Mouse (Mus musculus): ENCODE data around the gene Ccdc62.

The Ccdc62 gene

DNA sequence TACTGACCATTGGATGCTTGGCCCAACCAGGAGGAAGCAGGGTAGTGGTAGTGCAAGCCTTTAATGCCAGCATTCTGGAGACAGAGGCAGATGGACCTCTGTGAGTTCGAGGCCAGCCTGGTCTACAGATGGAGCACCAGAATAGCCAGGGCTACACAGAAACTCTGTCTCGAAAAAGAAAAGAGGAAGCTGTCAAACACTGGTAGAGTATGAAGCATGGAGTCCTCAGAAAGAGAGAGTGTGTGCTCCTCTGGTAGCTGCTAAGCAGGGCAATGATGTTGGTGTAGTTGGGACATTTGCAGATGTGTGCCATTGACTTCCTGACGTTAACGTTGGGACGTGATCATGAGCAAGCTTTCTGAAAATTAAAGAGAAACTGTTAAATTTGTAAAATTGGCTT is 8.0 kb downstream of the Ccdc62 start:
- DNase-seq: no peak

DNA sequence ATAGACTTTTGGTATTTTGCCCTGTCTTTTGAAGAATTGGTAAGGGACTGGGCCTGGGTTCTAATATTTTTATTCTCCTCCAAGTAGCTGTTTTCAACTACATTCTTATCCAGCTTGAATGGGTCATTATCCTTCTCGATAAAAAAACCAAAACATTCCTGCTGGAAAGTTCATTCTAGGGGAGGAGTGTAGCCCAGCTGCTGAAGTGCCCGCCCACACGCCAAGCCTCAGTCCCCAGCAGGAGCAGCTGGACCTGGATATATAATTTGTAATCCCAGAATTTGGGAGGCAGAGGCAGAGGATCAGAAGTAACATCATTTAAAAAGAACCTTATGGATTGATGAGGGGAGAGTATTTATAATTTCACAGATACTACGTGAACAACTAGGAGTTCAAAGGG is 16.1 kb downstream of the Ccdc62 start:
- DNase-seq: no peak

DNA sequence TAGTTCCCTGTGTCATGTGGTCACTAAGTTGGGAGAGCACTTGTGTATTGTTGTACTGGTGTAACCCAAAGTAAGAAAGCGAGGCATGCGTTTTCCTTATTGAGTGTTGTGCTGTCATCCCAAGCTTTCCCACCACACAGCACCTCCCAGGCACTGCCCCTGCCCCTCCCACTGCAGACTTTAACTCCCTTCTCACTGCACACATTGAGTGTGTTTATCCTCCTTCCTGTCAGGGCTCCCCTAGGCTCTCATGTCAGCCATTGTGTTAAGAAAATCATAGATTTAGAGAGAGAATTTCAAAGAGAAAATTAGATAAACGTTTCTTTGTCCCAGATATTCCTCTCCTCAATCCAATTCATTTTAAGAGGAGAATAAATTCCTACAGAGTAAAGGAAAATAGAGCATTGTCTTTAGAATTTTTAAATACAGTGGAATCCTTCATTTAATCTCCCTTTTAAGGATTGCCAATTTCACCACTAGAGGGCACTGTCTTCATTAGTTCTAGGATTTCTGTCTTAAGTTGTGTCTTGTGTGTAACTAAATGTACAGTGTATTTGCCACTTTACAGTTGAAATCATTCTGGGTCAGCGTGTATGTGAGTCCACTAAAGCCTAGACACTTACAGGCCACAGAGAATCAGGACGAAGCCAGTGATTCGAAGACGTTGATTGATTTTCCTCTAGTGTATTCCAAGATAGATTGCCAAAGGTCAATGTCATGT is 16.7 kb downstream of the Ccdc62 start:
- no peak for DNase-seq

DNA sequence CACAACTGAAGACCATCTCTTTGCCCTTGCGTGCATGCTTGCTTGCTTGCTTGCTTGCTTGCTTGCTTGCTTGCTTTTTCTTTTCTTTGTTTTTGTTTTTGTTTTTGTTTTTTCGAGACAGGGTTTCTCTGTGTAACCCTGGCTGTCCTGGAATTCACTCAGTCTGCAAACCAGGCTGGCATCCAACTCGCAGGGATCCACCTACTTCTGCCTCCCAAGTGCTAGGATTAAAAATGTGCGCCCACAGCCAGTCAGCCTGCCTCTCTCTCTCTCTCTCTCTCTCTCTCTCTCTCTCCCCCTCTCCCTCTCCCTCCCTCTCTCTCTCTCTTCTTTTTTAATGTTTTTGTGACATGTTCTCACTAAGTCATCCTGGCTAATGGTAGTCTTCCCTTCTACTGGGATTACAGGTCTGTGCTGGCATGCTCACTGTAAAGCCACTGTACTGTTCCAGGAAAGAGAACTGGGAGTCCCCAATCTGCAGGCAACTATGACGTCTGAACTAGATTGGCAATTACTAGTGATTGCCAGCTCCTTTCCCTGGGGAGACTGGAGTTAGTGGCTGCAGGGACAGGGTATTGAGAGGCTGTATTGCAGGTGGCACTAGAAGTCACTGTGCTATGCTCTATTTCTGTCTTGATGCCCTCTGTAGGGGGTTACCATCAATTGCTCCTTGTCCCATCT is 22.0 kb downstream of the Ccdc62 start:
- DNase-seq: no peak

DNA sequence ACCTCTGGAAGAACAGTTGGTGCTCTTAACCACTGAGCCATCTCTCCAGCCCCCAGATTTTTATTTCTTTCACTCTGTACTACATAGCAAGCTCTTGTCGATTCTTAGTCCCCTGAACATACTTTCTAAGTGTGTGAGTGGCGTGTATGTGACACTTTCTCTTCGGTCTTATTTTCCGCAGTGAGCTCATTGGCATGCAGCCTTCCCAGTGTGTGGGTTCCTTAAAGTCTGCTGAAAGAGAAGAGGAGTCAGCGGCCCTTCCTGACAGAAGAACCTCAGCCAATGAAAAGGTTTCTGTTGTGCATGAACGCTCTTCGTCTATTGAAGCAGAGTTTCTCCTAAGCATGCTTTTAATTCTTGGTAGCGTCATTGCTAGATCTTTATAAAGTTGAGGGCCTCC is 26.7 kb downstream of the Ccdc62 start:
- DNase-seq: no peak

DNA sequence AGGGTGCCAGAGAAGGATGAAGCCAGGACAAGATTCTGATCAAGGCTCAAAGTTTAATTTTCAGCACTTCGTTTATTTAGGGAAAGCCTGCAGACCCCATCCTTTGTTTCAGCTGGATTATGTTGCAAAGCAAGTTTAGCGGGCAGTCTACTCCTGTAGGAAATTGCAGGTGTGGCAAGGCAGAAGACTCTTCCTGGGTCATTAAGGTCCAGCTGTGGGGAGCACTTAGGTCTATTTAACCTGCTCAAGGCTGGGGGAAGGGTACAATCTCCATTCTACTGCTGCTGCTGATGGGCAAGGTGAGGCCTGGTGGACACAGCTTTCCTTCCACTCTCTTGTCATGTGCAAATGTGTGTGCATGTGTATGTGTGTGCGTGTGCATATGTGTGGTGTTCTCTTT is 28.5 kb downstream of the Ccdc62 start:
- no peak for DNase-seq

DNA sequence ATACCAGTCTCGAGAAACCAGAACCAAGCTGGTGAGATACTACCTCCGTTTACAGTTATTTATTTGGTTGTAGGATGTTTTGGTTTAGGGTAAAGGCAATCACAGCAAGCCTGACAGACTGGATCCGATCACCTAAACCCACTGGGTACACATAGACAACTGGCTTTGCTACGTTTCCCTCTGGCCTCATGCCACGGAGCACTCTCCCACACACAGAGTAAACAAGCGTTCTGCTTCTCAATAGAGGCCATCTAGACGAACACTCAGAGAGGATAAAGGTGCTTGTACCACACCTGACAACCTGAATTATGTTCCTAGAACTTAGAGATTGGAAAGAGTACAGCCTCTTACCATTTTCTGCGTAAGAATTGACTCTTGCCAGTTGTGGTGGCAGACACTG is 29.6 kb downstream of the Ccdc62 start:
- no peak for DNase-seq

DNA sequence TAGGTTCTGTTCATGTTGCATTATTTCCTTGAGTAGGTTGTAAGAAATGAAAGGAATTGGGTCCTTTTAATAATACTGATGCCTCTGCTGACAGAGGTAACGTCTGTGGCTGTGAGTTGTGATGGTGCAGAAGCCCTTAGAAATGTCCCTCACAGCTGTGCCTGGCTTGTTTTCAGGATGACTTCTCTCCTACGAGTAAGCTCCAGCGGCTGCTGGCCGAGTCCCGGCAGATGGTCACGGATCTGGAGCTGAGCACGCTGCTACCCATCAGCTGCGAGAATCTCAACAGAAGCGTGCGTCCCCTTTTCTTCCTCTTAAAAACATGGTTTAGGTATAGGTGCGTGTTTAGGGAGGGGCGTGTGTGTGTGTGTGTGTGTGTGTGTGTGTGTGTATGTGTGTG is 30.6 kb downstream of the Ccdc62 start:
- DNase-seq: no peak

DNA sequence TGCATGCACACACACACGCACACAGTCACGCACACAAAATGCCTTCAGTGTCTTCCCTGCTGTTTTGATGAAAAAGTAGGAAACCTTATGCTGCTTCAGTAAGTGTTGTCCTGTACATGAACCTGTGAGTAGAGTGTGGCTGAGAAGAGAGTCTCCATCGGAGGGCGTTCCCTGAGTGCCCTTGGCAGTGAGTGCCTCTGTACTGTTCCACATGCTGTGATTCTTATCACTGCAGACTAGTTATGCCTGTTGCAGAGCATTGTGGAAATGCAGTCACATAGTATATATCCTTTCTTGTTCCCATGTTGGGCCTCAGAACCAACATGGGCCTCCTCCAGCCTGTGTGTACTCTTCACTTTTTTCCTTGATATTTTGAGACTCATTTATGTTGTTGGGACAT is 33.7 kb downstream of the Ccdc62 start:
- DNase-seq: no peak

DNA sequence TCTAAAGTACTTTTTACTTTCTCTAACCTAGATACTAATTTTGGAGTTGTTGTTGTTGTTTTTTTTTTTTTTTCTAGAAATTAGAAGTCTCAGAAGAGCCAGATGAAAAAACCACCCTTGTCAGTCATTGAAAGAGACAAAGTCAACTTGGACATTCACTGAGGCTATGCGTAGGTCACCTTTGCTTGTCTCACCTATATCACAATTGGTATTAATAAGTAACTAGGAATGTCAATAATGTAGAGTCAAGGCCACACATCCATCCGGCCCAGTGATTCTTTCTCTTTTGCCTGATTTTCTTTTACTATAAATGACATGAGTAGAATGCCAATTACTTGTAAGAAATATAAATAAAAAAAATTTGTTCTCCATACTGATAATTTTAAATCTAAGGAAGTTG is 36.3 kb downstream of the Ccdc62 start:
- no peak for DNase-seq

DNA sequence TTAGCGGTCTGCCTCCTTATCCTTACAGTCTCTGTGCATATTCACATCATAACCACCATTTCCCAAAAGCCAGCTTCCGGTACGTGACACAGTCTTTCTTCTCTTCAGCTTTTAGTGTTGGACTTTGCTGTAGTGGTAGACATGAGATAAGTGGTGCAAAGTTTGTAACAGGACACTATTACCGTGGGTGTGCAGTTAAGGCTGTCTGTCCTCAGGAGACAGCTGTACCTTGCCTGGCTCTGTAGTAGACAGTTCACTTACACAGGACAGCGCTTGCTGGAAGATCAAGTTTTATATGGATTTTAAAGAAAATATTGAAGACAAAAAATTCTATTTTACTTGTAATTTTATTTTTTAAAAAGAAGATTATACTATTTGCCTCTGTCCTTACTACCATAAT is 38.0 kb downstream of the Ccdc62 start:
- no peak for DNase-seq

DNA sequence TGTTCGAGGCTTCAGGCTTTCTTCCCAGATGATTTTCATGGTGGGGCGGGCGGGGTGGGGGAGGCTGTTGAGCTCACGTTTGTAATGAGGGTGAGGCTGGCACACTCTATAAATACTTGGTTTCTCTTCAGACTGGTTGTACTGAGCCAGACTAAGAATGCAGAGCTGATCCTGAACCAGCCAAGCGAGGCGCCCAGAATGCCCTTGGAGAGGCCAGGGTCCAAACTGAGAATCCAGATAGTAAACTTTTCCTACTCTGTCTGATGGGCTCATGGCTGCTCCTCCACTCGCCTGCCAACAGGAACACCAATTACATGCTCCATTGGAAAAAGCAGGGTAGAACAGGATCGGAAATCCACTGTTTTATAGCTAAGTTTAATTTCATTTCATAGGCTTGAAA is 38.7 kb downstream of the Ccdc62 start:
- DNase-seq: no peak

DNA sequence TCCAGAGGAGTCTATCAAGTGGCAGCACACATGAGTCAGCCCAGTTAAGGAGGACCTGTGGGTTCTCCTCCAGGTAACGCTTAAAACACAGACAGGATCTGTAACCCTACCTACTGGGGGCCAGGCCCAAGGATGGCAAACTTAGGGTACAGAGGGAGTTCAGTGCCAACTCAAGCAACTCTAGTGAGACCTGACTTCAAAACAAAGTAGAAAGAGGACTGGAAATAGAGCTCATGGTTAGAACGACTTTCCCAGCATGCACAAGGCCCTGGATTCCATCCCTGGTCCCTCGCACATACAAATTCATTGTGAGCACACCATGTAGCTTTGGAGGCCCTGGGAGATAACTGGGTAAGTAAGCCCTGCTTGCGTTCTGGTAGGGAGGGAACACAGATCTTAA is 40.1 kb downstream of the Ccdc62 start:
- DNase-seq: no peak

DNA sequence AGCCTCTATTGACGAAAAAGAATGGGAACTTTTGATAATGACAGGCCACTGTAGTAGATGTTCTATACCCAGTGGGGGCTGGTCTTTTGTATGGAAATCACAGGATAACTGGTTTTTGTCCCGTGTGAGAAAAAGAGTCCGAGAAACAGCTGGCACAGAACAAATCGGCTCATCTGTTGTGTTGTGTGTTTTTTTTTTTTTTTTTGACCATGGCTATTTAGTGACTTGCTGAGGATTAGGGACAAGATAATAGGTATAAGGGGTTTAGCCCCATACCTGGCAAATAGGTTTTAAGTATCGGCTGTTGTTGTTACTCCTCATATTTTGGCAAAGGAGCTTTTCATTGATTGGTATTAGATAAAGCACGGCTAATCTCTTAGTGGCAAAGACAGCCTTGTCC is 42.0 kb downstream of the Ccdc62 start:
- DNase-seq: no peak

DNA sequence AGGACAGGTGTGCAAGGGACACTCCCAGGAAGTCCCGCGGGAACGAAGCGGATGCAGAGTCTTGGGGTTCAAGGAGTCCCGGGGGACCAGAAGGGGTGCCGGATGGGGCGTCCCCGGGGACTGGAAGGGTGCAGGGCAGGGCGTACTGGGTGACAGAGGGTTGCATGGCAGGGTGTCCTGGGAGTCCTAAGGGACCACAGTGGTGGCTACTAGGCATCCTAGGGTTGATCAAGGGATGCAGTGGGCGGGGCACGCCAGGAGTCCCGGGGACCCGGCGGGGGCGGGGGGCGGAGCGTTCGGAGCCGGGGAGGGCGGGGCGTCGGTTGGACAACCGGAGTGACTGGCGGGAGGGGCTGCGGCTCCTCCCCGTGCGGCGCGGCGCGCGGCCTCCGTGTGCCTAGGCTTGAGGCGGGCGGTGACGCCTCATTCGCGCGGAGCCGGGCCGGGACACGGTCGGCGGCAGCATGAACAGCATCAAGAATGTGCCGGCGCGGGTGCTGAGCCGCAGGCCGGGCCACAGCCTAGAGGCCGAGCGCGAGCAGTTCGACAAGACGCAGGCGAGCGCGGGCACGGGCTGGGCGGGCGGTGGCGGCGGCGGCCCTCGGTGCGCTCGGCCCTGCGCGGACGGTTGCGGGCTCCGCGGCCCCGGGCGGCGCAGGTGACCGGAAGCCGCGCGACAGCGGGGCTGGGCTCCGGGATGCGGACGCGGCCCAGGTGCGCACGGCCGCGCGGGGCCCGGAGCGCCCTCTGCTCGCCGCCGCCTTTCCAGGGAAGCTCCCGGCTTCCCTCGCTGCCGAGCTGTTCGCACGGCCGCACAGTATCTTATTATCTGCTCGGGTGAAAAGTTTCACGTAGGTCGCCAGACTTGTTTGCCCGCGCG is 43.1 kb downstream of the Ccdc62 start, which contains the start of gene Hip1r:
TSS of gene Hip1r (plus strand) at position 330 of the 880 bp plus-strand sequence.
- peak; percentile 77 to 80 for DNase-seq

DNA sequence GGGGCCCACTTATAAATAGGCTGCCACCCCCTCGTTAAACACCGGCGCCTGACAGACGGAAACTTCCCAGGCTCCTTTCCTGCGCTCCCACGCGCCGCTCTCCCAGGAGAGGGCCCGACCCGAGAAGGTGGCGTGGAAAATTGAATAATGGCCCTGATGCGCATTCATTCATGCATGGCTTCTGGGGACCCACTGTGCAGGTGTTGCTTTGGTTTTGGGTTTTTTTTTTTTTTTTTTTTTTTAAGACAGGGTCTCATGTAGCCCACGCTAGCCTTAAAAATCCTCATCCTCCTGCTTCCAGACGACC is 43.7 kb downstream of the Ccdc62 start:
- DNase-seq: no peak

DNA sequence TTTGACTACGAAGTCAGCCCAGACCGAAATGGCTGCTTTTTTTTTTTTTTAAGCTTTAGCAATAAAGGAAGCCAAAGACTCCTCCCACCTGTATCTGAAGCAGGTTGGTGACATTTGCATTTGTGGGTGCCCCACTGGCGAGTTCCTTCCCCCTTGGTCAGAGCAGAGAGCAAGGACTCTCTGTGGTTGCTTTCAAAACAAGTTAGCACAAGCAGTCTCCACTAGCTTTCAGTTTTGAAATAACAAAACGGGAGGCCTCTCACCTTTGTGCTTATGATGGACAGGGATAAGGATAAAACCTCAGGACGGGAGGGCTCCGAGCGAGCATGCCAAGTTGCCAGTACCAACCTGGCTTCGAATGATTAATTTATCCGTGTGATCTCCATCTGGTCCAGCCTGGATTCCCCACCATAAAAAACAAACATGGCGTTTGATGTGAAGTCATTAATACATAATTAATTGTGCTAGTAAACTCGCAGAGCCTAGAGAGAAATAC is 44.2 kb downstream of the Ccdc62 start:
- no peak for DNase-seq

DNA sequence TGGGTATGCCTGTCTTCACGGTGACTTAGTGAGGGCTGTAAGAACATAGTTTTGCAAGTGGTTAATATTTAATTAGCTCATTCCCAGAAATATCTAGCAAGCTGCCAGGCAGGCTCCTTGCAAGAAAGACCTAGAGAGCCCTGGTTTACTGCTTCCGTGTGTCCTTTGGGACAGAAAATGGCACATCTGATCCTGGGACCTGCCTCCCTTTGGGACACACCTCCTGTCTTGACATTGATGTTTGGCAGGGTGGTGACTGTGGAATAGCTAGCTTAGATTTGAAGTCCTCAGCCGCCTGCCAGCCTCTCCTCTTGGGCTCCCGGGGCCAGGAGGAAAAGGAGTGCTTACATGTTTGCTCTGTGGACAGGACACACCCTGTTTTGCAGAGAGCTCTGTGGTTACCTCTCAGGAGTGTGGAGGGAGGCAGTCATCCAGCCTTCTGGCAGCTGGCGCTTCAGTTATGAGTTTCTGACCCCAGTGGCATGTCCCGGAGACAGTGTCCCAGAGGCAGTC is 45.2 kb downstream of the Ccdc62 start:
- DNase-seq: no peak

DNA sequence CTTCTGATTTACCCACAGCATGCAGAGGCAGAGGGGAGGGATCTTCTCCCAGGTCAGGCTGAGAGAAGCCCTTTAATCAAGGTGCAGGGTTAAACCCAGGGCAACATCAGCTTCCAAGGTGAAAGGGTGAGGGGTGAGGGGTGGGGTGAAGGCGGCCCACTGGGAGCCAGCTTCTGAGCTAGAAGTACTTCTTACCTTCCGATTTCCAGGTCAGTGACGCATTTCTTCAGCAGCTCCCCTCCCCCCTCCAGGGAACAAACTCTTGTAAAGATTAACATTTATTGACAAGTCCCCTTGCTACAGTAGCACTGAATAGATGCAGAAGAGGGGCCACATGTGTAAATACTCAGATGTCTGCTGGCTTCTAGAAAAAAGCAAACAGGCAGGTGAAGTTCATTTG is 46.8 kb downstream of the Ccdc62 start:
- DNase-seq: no peak

DNA sequence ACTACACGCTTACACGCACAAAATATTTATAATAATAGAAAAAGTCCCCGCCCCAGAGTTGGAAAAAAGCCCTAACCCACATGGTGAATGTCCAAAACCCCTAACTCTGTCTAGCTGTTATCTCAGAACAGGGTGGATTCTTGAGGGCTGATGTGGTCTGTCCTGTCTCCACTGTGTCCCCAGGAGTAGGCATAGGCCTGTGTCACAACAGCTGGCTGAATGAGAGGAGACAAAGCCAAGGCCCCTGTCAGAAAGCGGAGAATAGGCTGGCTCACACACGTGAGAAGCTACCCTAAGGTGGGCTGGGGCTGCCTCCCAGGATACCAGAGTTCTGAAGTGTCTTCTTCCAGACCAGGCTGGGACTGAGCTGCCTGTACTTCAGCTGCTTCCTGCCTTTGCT is 47.7 kb downstream of the Ccdc62 start:
- no peak for DNase-seq

DNA sequence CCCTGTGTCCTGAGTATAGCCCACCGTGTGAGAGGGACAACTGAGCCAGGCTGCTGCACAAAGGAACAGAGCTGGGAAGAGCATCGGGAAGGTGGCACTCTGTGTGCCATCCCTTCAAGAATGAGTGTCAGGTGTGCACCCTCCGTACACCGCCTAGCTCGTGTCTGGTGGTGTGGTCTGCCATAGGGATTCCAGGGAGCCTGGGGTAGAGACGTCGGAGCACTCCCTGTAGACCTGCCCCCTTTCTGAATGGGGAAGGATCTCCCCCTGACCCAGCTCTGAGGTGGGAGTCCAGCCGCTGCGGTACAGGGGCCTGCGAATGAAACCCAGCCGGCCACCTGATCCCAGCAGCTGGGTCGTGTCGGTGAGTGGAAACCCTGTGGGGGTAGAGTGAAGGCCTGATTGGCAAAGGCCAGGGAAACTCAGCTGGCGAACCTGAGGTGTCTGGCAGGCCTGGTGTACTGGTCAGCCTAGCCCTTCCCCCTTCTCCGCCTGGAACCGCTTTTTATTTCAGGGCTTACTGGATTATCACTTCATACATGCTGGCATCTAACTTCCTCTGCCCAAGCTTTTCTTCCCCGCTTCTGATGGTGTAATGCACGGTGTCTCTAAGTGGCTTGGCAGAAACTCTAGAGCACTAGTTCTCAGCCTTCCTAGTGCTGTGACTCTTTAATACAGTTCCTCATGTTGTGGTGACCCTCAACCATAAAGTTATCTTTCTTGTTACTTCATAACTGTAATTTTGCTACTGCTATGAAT is 48.9 kb downstream of the Ccdc62 start:
- no peak for DNase-seq

DNA sequence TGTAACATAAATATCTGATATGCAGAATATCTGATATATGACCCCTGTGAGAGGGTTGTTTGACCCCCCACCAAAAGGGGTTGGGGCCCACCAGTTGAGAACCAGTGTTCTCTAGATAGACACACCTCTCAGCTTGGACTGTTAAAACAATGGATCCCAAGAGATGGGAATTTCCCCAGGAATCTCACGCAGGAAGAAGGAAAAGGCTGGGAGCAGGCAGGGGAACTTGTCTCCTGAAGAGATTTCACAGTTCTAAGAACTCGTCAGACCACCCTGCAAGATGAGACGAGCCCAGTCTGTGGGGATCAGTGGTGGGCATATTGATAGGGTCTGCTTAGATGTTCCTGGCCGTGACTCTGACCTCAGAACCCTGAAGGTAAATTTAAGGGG is 49.5 kb downstream of the Ccdc62 start:
- no peak for DNase-seq

All from thymus, postnatal 36 days (tissue).